Mouse (Mus musculus) CH12.LX (cell line): ENCODE measurements around the gene Dapl1. TPM values are rescaled to one million over a fixed set of nuclear protein-coding genes. Genes with fewer than 3 reads are reported as not detected.
A peak's percentile ranks its signal among the peaks of the same experiment; 100 is the strongest.

Experiments used
- DNase-seq: peaks from one replicate; pipeline ENCODE4 v3.0.0-alpha.2; 2013; ENCODE audit errors: extremely low read depth
- H3K27ac ChIP-seq: 2 replicates; pipeline ENCODE4 v1.5.1; 2012; ENCODE audit warnings: low read depth, mild to moderate bottlenecking, control low read depth, moderate library complexity; ENCODE audit not compliant: insufficient read depth
- H3K27me3 ChIP-seq: replicated peaks from 2 replicates; pipeline ENCODE3; 2012; ENCODE audit warnings: inconsistent platforms
- H3K36me3 ChIP-seq, 2 experiments: replicated peaks in 1 of 2; 2 replicates each; pipeline versions ENCODE3 to v1.6.1; 2012; ENCODE audit warnings: inconsistent platforms in 1 of 2, low read length in 1 of 2, mild to moderate bottlenecking in 1 of 2, mixed read lengths in 1 of 2, moderate library complexity in 1 of 2; ENCODE audit not compliant: control insufficient read depth in 1 of 2, insufficient read depth in 1 of 2
- H3K4me1 ChIP-seq, 2 experiments: 2 replicates each; pipeline ENCODE4 v1.6.1; 2012; ENCODE audit warnings: inconsistent platforms in 1 of 2, moderate library complexity in 1 of 2; ENCODE audit not compliant: insufficient read depth in 2 of 2, control insufficient read depth in 1 of 2
- H3K4me2 ChIP-seq: 2 replicates; pipeline ENCODE4 v1.6.1; 2012; ENCODE audit warnings: low read depth, mild to moderate bottlenecking, control low read depth; ENCODE audit not compliant: poor library complexity, insufficient read depth, severe bottlenecking
- H3K4me3 ChIP-seq, 3 experiments: fragments of 150-350 bp in 1 of 3; sonication (generic) in 1 of 3; replicated peaks in 1 of 3; 2 replicates each; pipeline versions ENCODE3 to v1.5.1; 2011 to 2012; ENCODE audit warnings: low read depth in 2 of 3, low read length in 2 of 3, mild to moderate bottlenecking in 2 of 3, moderate library complexity in 2 of 3, control low read depth in 1 of 3, improper control_type of control experiment in 1 of 3, inconsistent platforms in 1 of 3, mixed read lengths in 1 of 3; ENCODE audit not compliant: poor library complexity in 1 of 3
- H3K79me2 ChIP-seq: replicated peaks from 2 replicates; pipeline ENCODE4 v1.6.1; 2012; ENCODE audit warnings: mild to moderate bottlenecking, moderate library complexity; ENCODE audit not compliant: control insufficient read depth, poor library complexity, insufficient read depth, severe bottlenecking; ENCODE audit errors: extremely low read depth
- H3K9ac ChIP-seq: 2 replicates; pipeline ENCODE4 v1.6.1; 2012; ENCODE audit warnings: low read depth, mild to moderate bottlenecking, control low read depth, moderate library complexity; ENCODE audit not compliant: insufficient read depth
- H3K9me3 ChIP-seq: replicated peaks from 2 replicates; pipeline ENCODE3; 2012; ENCODE audit warnings: low read length, inconsistent platforms, mixed read lengths
- BHLHE40 ChIP-seq: IDR thresholded peaks from 2 replicates; pipeline ENCODE4 v1.6.1; 2011; ENCODE audit warnings: mild to moderate bottlenecking, low read depth, low read length, improper control_type of control experiment
- CTCF ChIP-seq, 2 experiments: IDR thresholded peaks in 1 of 2; conservative IDR thresholded peaks in 1 of 2; 2 replicates each; pipeline ENCODE4 v1.5.1; 2011 to 2012; ENCODE audit warnings: low read depth in 2 of 2, low read length in 2 of 2, improper control_type of control experiment in 1 of 2, inconsistent platforms in 1 of 2, mild to moderate bottlenecking in 1 of 2, moderate library complexity in 1 of 2
- E2F4 ChIP-seq: IDR thresholded peaks from 2 replicates; pipeline ENCODE4 v1.6.1; 2011; ENCODE audit warnings: low read depth, low read length, improper control_type of control experiment; ENCODE audit not compliant: insufficient replicate concordance
- JUN ChIP-seq: IDR thresholded peaks from 2 replicates; pipeline ENCODE4 v1.6.1; 2011; ENCODE audit warnings: low read depth, mild to moderate bottlenecking, low read length, improper control_type of control experiment, moderate library complexity; ENCODE audit not compliant: insufficient read depth
- JUND ChIP-seq: conservative IDR thresholded peaks from 2 replicates; pipeline ENCODE4 v1.6.1; 2011; ENCODE audit warnings: low read depth, low read length, improper control_type of control experiment
- MAFK ChIP-seq: IDR thresholded peaks from 2 replicates; pipeline ENCODE4 v1.6.1; 2011; ENCODE audit warnings: low read length, improper control_type of control experiment; ENCODE audit not compliant: insufficient replicate concordance
- MXI1 ChIP-seq: IDR thresholded peaks from 2 replicates; pipeline ENCODE4 v1.6.1; 2011; ENCODE audit warnings: mild to moderate bottlenecking, low read depth, low read length, improper control_type of control experiment
- MYC ChIP-seq: IDR thresholded peaks from 2 replicates; pipeline ENCODE4 v1.6.1; 2011; ENCODE audit warnings: low read depth, mild to moderate bottlenecking, improper control_type of control experiment, low read length
- POLR2AphosphoS2 ChIP-seq: IDR thresholded peaks from 2 replicates; pipeline ENCODE4 v1.6.1; 2011; ENCODE audit warnings: low read depth, low read length, improper control_type of control experiment
- RAD21 ChIP-seq: IDR thresholded peaks from 2 replicates; pipeline ENCODE4 v1.6.1; 2011; ENCODE audit warnings: low read depth, mild to moderate bottlenecking, low read length, improper control_type of control experiment, moderate library complexity
- SMC3 ChIP-seq: IDR thresholded peaks from 2 replicates; pipeline ENCODE4 v1.6.1; 2011; ENCODE audit warnings: low read depth, low read length, improper control_type of control experiment
- TCF12 ChIP-seq: IDR thresholded peaks from 2 replicates; pipeline ENCODE4 v1.6.1; 2014; ENCODE audit warnings: low read depth, mild to moderate bottlenecking, inconsistent platforms, low read length, improper control_type of control experiment
- USF1 ChIP-seq: IDR thresholded peaks from 2 replicates; pipeline ENCODE4 v1.6.1; 2014; ENCODE audit warnings: low read depth, mild to moderate bottlenecking, inconsistent platforms, low read length, improper control_type of control experiment
- USF2 ChIP-seq: conservative IDR thresholded peaks from 2 replicates; pipeline ENCODE4 v1.6.1; 2011; ENCODE audit warnings: low read depth, low read length, improper control_type of control experiment
- ZKSCAN1 ChIP-seq: IDR thresholded peaks from 2 replicates; pipeline ENCODE4 v1.6.1; 2012; ENCODE audit warnings: low read depth, inconsistent platforms, low read length, improper control_type of control experiment, borderline replicate concordance
- ZMIZ1 ChIP-seq: IDR thresholded peaks from 2 replicates; pipeline ENCODE4 v1.6.1; 2012; ENCODE audit warnings: low read depth, mild to moderate bottlenecking, inconsistent platforms, low read length, improper control_type of control experiment
- dilution Hi-C: fragments of 300-500 bp; cut with MboI; formaldehyde crosslinking; loops from 2 replicates; pipeline ENCODE4 v1.14.3; 2020; ENCODE audit warnings: low sequenced_read_pairs; ENCODE audit not compliant: extremely low pct_unique_long_range_greater_than_20kb, extremely low pct_ligation_motif_present
- in situ Hi-C: fragments of 300-500 bp; cut with MboI; formaldehyde crosslinking; loops from 3 replicates; pipeline ENCODE4 v1.14.3; 2019; ENCODE audit warnings: low sequenced_read_pairs, low pct_ligation_motif_present, low pct_unique_long_range_greater_than_20kb, mixed read lengths
- polyA plus RNA-seq: library from polyadenylated mRNA; unstranded; fragments of >175 nt; gene quantifications from 2 replicates; pipeline ENCODE4 v1.2.1, GENCODE M21; 2012; ENCODE audit warnings: low read depth; ENCODE audit not compliant: insufficient read length
- total RNA-seq, 2 experiments: library from RNA; depleted of rRNA; stranded (reverse); fragments of 300-350 nt in 1 of 2; fragments of >200 nt in 1 of 2; gene quantifications; 2 replicates each; pipeline ENCODE4 v1.2.3; 2012 to 2014

The Dapl1 gene
- total and polyA plus RNA-seq, 3 experiments: not detected

DNA sequence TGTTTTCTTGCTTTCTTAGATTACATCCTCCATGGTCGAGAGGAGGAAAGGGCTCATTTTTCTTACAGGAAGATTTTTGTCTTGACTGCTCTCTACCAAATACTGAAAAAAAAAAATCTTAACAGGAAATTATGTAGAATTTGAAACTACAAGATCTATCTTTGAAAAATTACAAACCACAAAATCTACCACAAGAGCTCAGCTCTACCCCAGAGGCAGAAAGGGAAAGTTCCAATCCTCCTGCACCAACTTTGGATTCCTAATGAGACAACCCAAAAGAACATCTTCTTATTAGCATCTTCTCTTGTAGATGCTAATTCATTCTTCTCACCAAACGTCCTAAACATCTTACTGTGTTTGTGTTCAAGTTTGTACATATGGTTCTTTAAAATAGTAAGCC, 3.8 kb downstream of the Dapl1 start:
- dilution Hi-C loops (no loop called here), in situ Hi-C loops (no loop called here)
- Histone ChIP-seq H3K9ac (no peak overlapping the region), H3K4me3 (no peak overlapping the region), H3K27ac (no peak overlapping the region), H3K4me2 (no peak overlapping the region), H3K36me3 (no peaks in the 10 kb centered on the region), H3K79me2 (no peaks in the 10 kb centered on the region), H3K4me1 (no peaks in the 10 kb centered on the region), H3K27me3 (no peaks in the 10 kb centered on the region), H3K9me3 (peaks cover 2% of the 10 kb centered on the region)
- DNase-seq: no peak
- TF ChIP-seq MXI1: no peak
- no peak for TF ChIP-seq JUND
- TF ChIP-seq MYC: no peak
- TF ChIP-seq ZMIZ1: no peak
- no peak for TF ChIP-seq USF2
- TF ChIP-seq TCF12: no peak
- TF ChIP-seq MAFK: no peak
- no peak for TF ChIP-seq JUN
- no peak for TF ChIP-seq SMC3
- no peak for TF ChIP-seq USF1
- TF ChIP-seq ZKSCAN1: no peak
- no peak for TF ChIP-seq RAD21
- TF ChIP-seq E2F4: no peak
- TF ChIP-seq BHLHE40: no peak
- no peak for TF ChIP-seq POLR2AphosphoS2

DNA sequence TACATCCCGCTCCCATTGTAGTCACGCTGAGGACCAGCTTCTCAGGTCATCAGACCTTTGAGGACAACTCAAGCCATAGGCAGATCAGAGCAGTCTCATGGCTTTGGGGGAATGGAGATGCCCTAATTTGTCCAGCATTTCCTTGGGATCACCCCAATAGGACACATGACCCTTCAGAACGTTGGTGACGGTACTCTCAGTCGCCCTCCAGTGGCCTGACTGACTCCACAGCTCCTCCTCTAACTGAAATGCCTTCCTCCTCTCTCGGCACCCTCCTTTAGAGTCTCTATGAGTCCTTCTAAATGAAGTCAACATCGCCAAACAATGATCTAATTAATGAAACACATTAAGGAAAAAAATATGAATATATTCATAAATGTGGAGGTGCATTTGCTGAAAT, 5.9 kb downstream of the Dapl1 start:
- H3K9ac ChIP-seq: no peak overlapping the region
- no peaks in the 10 kb centered on the region for H3K79me2 ChIP-seq
- dilution Hi-C loops (no loop called here), in situ Hi-C loops (no loop called here)
- H3K4me1 ChIP-seq: no peaks in the 10 kb centered on the region
- H3K36me3 ChIP-seq: no peaks in the 10 kb centered on the region
- no peak for TF ChIP-seq E2F4
- TF ChIP-seq CTCF (conservative IDR thresholded peaks at IDR 0.05 in 1 of 2, IDR thresholded peaks at IDR 0.05 in 1 of 2; ENCODE audit: low read depth in 2 of 2, low read length in 2 of 2): peak in 1 of 2 experiments; percentile 31; a peak in 2 of 4 replicates
- H3K4me2 ChIP-seq: no peak overlapping the region
- H3K27ac ChIP-seq: no peak overlapping the region
- DNase-seq: no peak
- no peak overlapping the region for H3K4me3 ChIP-seq
- H3K27me3 ChIP-seq: no peaks in the 10 kb centered on the region
- H3K9me3 ChIP-seq: peaks cover 2% of the 10 kb centered on the region
